Mouse (Mus musculus): Measurements from ENCODE around the gene Dst.

DNA sequence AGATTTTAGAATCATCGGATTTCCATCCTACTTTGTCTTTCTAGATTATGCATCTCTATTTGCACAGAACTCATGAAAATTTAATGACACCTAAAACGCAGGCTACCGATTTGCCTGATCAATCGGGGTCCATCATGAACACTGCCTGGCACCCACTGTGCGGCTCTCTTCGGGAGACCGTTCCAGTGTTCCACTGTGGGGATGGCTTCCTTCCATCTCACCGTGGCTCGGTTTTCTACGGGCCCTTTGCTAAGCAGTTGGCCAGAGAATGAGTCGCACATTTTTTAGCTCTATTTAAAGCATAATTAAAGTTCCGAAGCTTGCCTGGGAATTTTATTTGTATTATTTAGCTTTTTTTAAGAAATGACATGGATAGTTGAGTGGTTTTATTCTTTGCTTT, 72.4 kb downstream of the Dst start:
- TF ChIP-seq CTCF (IDR thresholded peaks at IDR 0.05; ENCODE audit: insufficient read depth, low read depth, low read length) (no peak), POLR2A (IDR thresholded peaks at IDR 0.05; ENCODE audit: insufficient read depth, low read depth, low read length) (no peak)
